Mouse (Mus musculus) liver, embryonic 16.5 days (tissue): Measurements from ENCODE around the gene Acsbg1. TPM values are rescaled to one million over a fixed set of nuclear protein-coding genes. Genes with fewer than 3 reads are reported as not detected.
A peak's percentile ranks its signal among the peaks of the same experiment; 100 is the strongest.

Source experiments
- ATAC-seq: fragments of 200-750 bp; cut with Nextera tagmentation; 2 replicates; pipeline ENCODE4 v1.8.0; 2017; ENCODE audit warnings: low read depth, mild to moderate bottlenecking, moderate number of reproducible peaks, moderate library complexity
- H3K27ac ChIP-seq: fragments of 300-500 bp; sonication (generic); 2 replicates; pipeline ENCODE4 v1.5.1; 2014; ENCODE audit warnings: mild to moderate bottlenecking, low read length
- H3K27me3 ChIP-seq: fragments of 300-500 bp; sonication (generic); 2 replicates; pipeline ENCODE4 v1.6.1; 2014; ENCODE audit warnings: low read depth, low read length, mixed read lengths; ENCODE audit not compliant: control insufficient read depth, insufficient read depth
- H3K36me3 ChIP-seq: fragments of 300-500 bp; sonication (generic); 2 replicates; pipeline ENCODE4 v1.6.1; 2014; ENCODE audit warnings: mild to moderate bottlenecking; ENCODE audit not compliant: control insufficient read depth, insufficient read depth
- H3K4me1 ChIP-seq: fragments of 300-500 bp; sonication (generic); 2 replicates; pipeline ENCODE4 v1.6.1; 2014; ENCODE audit warnings: low read depth, low read length, mixed read lengths; ENCODE audit not compliant: control insufficient read depth
- H3K4me2 ChIP-seq: fragments of 300-500 bp; sonication (generic); 2 replicates; pipeline ENCODE4 v1.6.1; 2014; ENCODE audit warnings: low read depth, low read length, mixed read lengths
- H3K4me3 ChIP-seq: fragments of 300-500 bp; sonication (generic); 2 replicates; pipeline ENCODE4 v1.5.1; 2014; ENCODE audit warnings: low read depth, mild to moderate bottlenecking, low read length
- H3K9ac ChIP-seq: fragments of 300-500 bp; sonication (generic); 2 replicates; pipeline ENCODE4 v1.6.1; 2014; ENCODE audit warnings: low read depth, low read length
- H3K9me3 ChIP-seq: fragments of 300-500 bp; sonication (generic); replicated peaks from 2 replicates; pipeline ENCODE4 v1.6.1; 2016; ENCODE audit warnings: low read length; ENCODE audit not compliant: control insufficient read depth
- WGBS: fragments of 180-500 bp; shearing (Covaris S2); extraction: QIAGEN DNeasy Blood & Tissue Kit; methylation state at CpG from one replicate; pipeline ENCODE4 v1.1.7; 2014; ENCODE audit not compliant: insufficient replicate concordance; 5-methylcytosine and 5-hydroxymethylcytosine counted together
- microRNA-seq: library from miRNA; unstranded; fragments of <30 nt; microRNA quantifications from one replicate; pipeline ENCODE4, GENCODE M21; 2016
- polyA plus RNA-seq: library from polyadenylated mRNA; unstranded; fragments of >200 nt; fragmentation: Nextera tagmentation; extraction: Ambion mirVana; gene quantifications from 2 replicates; pipeline ENCODE4 v1.2.1, GENCODE M21; 2015

Gene Acsbg1
- polyA plus RNA-seq, 1 experiment from 2014 or later: 0.24 TPM

- Histone ChIP-seq H3K4me2 (peak within 1 kb of the TSS; percentile 90), H3K27ac (no peak within 1 kb of the TSS), H3K27me3 (peaks cover 11% of the 10 kb centered on the region), H3K9me3 (no peaks in the 10 kb centered on the region), H3K9ac (peak within 1 kb of the TSS; percentile 57), H3K4me3 (peak within 1 kb of the TSS; percentile 66), H3K4me1 (peaks cover 11% of the 10 kb centered on the region), H3K36me3 (no peaks in the 10 kb centered on the region)
- ATAC-seq: peak; percentile 97
- 2% methylated on average over 54 of the region's 54 CpGs for WGBS
Observed at GRCm38 (mm10) chr9:54559771-54560471, 101.7 kb downstream of the Acsbg1 start, which contains the start of gene Cib2. Cib2 (minus strand) TSS chr9:54560218.

- no peaks in the 10 kb centered on the region for H3K36me3 ChIP-seq
- H3K9ac ChIP-seq: no peak overlapping the region
- H3K9me3 ChIP-seq: no peaks in the 10 kb centered on the region
- H3K27me3 ChIP-seq: peaks cover 11% of the 10 kb centered on the region
- 73% methylated on average over 8 of the region's 8 CpGs for WGBS
- no peak overlapping the region for H3K27ac ChIP-seq
- H3K4me1 ChIP-seq: peaks cover 11% of the 10 kb centered on the region
- H3K4me3 ChIP-seq: no peak overlapping the region
- no peak overlapping the region for H3K4me2 ChIP-seq
- no peak for ATAC-seq
Observed at GRCm38 (mm10) chr9:54558731-54559130, 102.9 kb downstream of the Acsbg1 start.

DNA sequence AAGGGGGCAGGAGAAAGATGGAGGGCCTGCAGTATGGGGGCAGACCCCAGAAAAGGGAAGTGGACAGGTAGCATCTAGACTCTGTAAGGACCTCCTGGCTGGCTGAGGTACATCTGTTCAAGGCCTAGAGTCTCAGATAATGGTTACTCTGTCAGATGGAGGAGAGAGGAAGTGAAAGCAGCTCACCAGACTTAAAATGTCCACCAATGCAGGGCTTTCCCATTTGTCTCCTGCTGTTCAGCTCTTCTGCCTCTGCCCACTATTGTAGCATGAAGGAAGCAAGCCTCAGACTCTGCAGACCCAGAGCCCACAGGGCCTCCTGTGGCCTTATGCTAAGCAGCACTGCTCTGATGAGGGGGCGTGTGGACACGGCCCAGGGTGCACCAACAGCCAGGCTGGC is 106.6 kb downstream of the Acsbg1 start:
- Histone ChIP-seq H3K27ac (no peak overlapping the region), H3K9me3 (no peaks in the 10 kb centered on the region), H3K36me3 (no peaks in the 10 kb centered on the region), H3K4me3 (no peak overlapping the region), H3K4me2 (no peak overlapping the region), H3K4me1 (peaks cover 7% of the 10 kb centered on the region), H3K9ac (no peak overlapping the region), H3K27me3 (peaks cover 11% of the 10 kb centered on the region)
- 61% methylated on average over 2 of the region's 2 CpGs for WGBS
- ATAC-seq: no peak

Small RNAs within 50 kb of the gene (microRNA-seq; reads per million reads assigned to microRNA genes)
- not detected for gene Mir5710

Other genes with a start within 250 kb of the Acsbg1 start
- 0.96 and 1.4 TPM in 2 replicates for gene Dmxl2, start 160.2 kb downstream of the Acsbg1 start, polyA plus RNA-seq
- gene Sh2d7, start 122.9 kb downstream of the Acsbg1 start, polyA plus RNA-seq: not detected in 2 replicates
- gene Cib2, start 101.7 kb downstream of the Acsbg1 start, polyA plus RNA-seq: 1.4 and 1.5 TPM in 2 replicates
- 55.1 and 63.6 TPM in 2 replicates for gene Idh3a, start 75.5 kb downstream of the Acsbg1 start, polyA plus RNA-seq
- 18.4 and 21.8 TPM in 2 replicates for gene Dnaja4, start 37.0 kb upstream of the Acsbg1 start, polyA plus RNA-seq
- 71.1 and 78.8 TPM in 2 replicates for gene Wdr61, start 72.6 kb upstream of the Acsbg1 start, polyA plus RNA-seq
- gene Crabp1, start 102.9 kb upstream of the Acsbg1 start, polyA plus RNA-seq: 0.15 and 0.32 TPM in 2 replicates
- 9.7 and 9.9 TPM in 2 replicates for gene Ireb2, start 201.9 kb upstream of the Acsbg1 start, polyA plus RNA-seq